Mouse (Mus musculus) erythroid progenitor cell, adult 5-6 weeks (primary cell): Measurements from ENCODE around the gene Kctd21. TPM values are rescaled to one million over a fixed set of nuclear protein-coding genes. Genes with fewer than 3 reads are reported as not detected.

Experiments used
- ATAC-seq: replicated peaks from 2 replicates; pipeline ENCODE4 v1.8.0; 2016; ENCODE audit warnings: moderate number of reproducible peaks, mild to moderate bottlenecking, moderate TSS enrichment, inconsistent platforms; ENCODE audit not compliant: poor library complexity, low FRiP score, severe bottlenecking
- total RNA-seq, 2 experiments: library from RNA; stranded (forward) in 1 of 2; stranded (reverse) in 1 of 2; fragments of 150-400 nt in 1 of 2; fragments of 186-747, 209-891 nt in 1 of 2; gene quantifications; 2 replicates each; pipeline versions ENCODE4 v1.2.3 to v1.2.4; 2015 to 2017; ENCODE audit warnings: low replicate concordance in 2 of 2

Gene Kctd21
- total RNA-seq (2015; ENCODE audit: low replicate concordance) (not detected in 2 replicates), total RNA-seq (2017; ENCODE audit: low replicate concordance) (not detected in 2 replicates)

DNA sequence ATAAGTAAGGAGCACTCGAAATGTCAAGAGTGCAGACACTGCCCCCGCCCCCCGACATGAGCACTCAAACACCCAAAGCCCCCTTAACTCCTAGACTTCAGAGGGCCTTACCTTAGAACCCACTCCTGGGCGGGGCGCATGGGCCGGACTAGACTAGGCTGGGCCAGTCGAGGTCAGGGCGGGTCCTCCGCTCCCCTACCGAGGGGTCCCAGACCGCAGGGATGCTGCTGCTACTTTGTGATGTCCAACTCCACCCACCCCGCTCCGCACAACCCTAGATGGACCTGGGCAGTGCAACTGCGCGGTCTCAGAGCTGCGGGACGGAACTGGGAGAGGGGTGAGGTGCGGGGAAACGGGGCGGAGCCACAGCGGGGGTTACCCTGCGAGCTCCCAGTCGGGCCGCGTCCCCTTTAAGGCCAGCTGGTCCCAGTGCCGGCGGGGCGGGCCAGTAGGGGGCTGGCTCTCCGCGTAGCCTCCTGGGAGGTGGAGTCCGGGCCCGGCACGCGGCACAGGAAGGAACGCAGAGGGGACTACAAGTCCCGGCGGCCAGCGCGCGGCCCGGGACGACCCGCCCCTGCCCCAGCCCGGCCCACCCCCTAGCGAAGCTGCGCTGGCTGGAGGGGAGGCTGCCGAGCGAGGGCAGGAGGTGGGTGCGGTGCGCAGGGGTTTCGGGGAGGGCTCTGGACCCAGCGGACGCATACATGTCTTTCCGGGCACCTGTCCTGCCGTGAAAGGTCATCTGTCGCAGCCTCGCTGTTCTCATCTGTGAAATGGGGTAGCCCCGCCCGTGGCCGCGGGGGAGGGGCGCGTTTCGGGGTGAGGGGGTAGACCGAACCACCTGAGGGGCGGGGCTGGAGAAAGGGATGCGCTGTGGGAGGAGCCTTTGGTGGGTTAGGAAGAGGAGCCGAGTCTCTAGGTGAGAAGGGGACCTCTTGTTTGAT is at the start of gene Kctd21, which contains the start of gene Usp35:
Gene Kctd21, plus strand, starts transcription at position 602 of the 941 bp plus-strand sequence.
Gene Usp35, minus strand, starts transcription at position 295 of the 941 bp plus-strand sequence.
- ATAC-seq: peak; percentile 94

DNA sequence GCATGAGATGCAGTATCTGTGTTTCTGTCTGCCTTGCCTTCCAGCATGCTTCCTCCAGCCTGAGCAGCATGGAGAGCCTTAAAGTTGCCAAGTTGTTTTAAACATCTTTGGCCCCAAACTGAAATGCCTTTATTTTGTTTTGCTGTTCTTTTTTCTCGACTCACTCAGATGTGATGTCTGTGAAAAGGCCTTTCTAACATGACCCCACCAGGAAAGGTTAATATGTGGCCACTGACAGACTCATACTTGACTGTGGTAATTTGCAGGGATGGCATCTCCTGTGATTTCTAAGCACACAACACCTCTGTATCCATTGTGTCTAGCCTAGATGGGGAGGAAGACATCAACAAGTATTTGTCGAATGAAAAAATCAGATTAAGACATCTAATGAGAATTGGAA is 35.1 kb upstream of the Kctd21 start:
- ATAC-seq: no peak

DNA sequence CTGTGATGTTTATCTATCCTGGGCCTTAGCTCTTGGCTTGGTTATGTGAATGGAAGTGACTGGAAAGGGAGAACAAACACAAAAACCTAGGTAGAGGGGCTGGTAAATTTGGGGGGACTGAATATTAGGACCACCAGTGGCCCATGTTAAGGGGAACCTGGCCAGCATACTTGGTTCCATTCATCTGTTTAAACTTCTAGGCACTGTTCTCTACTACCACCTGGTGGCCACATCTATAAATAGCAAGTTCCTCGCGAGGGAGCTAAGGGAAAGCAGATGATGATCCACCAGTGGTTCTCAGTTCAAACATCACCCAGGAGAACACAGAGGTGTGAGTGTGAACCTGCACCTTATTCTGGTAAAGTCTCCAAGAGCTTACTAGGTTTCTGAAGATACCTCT is 34.7 kb upstream of the Kctd21 start:
- ATAC-seq: peak; percentile 75

DNA sequence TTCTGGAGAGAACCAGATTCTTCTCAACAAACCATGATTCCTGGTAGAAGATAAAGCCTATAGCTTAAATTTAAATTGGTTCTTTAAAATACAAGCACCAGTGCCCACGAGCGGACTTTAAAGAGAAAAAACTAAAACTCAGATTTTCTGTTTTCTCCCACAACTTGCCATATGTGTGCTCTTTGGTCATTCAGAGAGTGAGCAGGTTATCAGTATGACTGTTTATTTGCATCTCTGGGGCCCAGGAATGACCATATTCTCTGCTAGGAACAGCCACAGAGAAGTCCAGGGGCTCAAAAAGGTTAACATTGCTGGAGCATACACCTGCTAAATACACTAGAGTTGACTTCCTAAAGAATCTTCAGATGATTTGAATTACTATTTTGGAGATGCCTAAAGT is 33.8 kb upstream of the Kctd21 start:
- ATAC-seq: no peak

DNA sequence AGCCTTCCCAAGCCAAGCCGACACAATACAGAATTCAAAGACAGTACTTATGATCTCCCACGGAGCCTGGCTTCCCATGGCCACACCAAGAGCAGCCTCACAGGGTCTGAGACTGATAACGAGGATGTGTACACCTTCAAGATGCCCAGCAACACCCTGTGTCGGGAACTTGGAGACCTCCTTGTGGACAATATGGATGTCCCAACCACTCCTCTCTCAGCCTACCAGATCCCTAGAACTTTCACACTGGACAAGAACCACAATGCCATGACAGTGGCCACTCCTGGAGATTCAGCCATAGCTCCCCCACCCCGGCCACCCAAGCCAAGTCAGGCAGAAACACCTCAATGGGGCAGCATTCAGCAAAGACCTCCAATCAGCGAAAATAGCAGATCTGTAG is 33.2 kb upstream of the Kctd21 start:
- no peak for ATAC-seq

DNA sequence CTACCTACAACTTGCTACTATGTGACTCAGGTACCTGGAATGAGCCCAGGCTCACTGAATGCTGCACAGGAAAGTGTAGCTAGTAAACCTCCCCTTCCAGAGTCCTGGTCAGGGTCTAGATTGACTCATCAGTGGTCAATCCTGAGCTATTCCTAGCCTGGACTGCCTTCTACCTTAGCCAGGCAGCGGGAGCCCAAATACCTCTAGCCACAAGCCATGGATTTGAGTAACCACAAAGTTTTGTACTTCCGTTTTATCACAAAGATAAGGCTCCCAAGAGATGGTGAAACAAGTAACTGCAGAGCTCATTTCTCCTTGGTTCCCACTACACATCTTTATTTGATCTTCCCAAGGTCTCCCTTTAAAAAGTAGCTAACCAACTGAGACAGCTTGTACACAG is 31.2 kb upstream of the Kctd21 start:
- ATAC-seq: no peak

DNA sequence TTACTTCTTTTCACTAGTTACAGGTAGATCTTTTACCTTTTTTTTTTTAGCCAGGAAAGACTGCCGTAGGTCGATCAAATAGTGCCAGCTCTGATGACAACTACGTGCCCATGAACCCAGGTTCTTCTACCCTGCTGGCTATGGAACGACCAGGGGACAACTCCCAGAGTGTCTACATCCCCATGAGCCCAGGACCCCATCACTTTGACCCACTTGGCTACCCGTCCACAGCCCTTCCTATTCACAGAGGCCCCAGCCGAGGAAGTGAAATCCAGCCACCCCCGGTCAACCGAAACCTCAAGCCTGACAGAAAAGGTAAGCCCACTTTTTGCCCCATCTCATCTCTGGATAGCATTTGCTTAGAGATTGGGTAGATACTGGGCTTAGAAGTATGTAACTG is 30.8 kb upstream of the Kctd21 start:
- no peak for ATAC-seq

DNA sequence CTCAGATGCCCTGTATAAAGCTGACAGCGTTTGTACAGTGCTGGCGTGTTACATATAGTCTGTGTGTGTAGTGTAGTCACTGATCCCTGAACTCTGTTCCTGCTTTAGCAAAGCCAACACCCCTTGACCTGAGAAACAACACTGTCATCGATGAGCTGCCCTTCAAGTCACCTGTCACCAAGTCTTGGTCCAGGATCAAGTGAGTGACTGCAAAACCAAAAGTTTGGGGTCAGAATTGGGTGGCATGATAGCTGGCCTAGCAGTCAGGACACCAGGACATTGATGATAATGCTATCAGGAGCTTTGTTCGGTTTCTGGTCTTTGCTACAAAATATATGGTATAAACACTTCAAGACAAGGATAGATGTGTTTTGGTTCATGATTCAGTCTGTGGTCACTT is 29.9 kb upstream of the Kctd21 start:
- ATAC-seq: no peak

DNA sequence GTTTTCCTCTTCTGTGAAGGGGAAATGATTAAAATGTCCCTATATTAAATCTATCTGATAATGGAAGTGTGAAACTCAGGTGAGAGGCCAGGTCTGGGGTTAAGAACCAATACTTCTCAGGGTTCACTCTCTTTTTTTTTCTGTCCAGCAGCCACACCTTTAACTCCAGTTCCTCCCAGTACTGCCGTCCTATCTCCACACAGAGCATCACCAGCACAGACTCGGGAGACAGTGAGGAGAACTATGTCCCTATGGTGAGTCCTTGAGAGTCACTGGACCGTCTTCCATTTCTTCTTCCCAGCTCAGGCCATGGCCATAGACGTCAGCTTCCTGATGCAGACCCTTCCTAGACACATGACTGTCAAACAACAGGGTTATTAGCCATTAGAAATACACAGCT is 29.3 kb upstream of the Kctd21 start:
- no peak for ATAC-seq

DNA sequence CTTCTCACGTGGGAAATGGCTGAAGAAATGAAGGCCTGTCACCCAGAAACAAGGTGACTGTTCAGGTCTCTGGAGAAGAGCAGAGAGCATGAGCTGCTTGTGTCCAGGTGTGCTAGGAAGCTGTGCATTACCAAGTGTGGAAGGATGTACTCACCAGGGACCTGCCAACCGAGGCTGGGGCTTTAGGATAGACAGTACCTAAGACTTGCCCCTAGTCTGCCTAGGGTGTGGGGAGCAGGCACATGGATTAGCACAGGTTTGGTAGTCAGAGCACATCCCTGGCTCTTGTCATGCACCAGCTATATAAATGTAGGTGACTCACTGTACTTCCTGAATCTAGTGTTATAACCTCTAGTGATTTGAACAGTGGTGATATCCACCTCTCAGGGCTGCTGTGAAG is 28.5 kb upstream of the Kctd21 start:
- ATAC-seq: no peak

DNA sequence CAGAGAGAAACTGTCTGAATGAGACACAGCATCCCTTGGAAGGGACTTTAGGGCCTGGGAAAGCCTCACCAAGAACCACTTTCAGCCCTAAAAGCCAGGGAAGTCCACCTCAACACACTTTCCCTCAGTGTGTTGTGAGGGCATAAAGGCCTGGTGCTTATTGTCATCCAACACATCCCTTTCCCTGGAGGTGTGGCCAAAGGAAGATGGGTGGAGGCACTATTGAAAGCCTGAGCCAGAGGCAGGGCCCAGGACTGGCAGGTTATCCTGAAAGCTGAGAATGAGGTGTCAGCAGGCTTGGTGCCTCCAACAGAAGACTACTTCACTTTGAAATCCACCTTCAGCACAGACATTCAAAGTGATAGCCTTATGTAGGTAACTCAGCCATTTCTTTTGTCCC is 27.7 kb upstream of the Kctd21 start:
- no peak for ATAC-seq

DNA sequence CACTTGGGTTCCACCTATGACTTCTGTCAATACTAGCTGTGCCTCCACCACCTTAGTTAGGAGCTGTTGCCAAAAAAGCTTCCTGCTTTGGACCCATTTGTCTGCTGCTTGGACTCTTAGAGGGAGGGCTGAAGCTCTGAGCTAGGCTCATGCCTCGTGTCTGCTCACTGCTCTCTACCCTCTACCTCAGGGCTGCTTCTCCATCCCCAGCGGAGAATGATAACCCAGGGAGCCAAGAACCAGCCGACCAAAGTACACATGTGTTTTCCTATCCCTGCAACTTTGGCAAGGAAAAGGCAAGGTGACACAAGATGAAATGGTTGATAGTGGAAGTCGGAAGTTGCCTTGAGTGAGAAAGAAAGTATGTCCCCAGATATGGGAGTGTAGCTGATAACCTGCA is 26.9 kb upstream of the Kctd21 start:
- ATAC-seq: no peak

DNA sequence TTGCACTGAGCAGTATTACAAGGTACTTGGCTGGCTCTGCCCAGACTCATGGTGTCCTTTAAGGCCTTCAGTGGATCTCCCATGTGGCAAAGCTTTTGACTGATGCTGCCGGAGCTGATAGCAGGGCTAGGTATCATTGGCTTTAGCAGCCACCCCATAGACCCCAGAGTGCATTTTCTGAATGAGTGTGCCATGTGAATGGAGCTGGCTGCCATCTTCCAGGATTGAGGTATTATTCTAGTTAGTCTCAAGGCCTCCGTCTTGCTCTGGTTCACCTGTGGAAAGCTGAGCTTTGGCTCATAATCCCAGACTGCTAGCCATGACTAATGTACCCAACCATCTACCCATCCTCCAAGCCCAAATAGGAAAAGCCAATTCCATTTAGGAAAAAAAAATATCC is 25.3 kb upstream of the Kctd21 start:
- ATAC-seq: no peak

DNA sequence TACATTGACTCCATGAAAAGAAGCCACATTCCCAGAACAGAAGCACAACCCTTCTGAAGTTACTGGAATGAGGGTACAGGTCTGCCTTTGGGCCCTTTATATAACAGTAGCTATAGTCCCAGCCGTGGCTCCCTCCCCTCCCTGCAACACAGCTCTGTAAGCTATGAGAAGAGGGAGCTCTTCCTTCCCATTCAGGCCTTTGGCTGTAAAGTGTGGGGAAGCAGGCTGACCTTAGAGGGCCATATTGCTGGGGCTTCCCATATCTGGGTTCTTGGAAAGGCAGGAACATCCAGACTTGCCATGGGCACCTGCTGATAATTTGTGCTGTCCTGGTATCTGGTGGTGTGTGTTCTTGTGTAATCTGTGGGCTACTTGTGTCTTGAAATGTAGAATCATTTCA is 24.6 kb upstream of the Kctd21 start:
- no peak for ATAC-seq

DNA sequence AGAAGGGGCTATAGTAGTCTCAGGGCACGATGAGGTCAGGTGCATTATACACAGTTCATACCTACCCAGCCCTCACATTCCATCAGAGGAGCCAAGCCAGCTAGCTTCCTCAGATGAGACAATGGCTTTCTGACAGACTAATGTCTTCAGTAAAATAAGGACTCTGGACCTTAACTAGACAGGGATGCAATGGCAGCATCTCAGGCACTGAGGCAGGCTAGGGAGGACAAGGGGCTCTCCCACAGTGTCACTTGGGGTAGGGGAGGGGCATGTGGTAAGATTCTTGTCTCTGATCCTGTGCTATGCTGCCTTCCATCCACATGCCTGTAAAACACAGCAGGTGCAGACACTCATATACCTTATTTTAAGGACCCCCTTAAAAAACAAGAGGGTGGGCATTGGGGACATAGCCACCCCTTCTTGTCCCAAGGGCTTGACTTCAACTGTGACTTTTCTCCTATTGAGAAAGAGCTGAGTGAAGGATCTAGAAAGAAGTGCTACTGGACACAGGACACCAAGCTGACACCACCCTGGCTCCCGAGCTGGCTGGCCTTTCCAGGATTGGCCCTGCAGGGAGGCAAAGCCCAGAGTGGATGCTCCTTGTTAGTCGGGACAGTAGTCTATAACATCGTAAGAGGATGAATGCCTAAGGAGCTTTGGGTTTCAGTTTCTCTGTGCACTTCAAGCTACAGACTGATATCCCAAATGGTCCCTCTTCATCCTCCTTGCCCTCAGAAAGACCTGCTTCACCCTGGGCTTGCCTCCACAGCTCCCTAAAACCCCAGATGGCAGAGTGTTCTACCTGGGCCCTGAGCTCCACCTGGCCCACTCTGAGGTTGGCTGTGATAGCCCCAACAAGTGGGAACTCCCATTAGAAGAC is 22.4 kb upstream of the Kctd21 start:
- ATAC-seq: no peak

DNA sequence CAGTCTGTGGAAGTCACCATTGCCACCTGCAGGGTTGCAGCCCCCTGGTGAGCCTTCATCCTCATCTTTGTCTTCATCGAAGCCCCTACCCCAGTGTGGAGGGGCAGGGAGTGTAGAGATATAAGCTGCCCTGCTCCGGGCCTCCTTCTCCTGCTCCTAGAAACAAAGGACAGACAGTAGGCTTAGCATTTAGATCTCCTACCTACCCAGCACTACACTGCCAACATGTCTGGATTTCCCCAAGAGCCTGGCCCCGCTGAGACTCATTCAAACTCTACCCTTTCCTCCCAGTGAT is 21.8 kb upstream of the Kctd21 start:
- no peak for ATAC-seq

DNA sequence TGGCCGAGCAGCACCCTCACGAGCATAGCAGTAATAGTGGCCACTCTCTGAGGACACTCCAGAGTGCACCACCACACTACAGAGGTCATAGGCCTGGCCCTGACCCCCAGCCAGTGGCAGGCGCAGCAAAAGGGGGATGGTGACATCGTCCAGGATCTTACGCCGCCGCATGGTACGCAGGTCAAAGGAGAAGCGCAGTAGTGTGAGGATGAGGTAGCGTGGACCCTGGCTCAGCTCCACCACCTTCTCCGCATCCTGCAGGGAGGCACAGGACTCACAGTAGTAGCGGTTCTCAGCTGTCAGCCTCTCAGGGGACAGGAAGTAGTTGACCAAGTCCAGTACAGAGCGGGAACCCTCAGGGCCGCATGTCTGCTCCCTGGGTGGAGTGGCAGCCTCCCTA is 20.5 kb upstream of the Kctd21 start:
- no peak for ATAC-seq

DNA sequence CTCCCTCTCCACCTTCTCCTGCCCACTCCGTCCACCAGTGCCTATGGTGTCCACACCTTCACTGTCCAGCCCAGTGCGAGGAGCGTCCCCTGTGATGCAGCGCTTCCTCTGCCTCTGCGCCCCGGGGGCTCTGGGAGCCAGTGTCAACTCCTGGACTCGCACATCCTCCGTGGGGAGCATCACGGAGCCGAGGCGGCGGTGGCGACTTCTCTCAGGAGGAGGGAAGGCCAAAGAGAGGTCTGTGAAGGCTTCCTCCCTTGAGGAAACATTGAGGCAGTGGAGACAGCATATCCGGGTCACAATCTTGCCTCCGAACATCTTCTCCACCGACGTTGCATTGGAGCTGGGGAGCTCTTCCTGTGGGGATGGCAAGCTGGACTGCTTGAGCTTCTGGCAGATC is 19.9 kb upstream of the Kctd21 start:
- no peak for ATAC-seq

DNA sequence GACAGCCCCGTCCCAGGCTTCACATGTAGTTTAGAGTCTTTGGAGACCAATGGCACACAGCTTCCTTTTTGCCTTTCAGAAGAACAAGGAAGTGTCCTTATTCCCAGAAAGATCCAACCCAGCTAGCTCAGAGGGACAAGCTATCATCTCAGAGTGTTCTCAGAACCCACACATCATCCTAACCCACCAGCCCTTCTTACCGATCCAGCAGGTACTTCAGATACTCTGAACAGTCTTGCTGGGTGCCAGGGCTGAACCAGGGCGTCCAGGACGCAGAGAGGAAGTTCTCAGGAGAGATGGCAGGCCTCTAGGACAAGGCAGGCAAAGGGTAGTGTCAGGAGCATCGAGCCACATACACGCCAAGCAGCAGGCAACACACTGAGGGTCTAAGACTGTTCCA is 19.3 kb upstream of the Kctd21 start:
- ATAC-seq: no peak

DNA sequence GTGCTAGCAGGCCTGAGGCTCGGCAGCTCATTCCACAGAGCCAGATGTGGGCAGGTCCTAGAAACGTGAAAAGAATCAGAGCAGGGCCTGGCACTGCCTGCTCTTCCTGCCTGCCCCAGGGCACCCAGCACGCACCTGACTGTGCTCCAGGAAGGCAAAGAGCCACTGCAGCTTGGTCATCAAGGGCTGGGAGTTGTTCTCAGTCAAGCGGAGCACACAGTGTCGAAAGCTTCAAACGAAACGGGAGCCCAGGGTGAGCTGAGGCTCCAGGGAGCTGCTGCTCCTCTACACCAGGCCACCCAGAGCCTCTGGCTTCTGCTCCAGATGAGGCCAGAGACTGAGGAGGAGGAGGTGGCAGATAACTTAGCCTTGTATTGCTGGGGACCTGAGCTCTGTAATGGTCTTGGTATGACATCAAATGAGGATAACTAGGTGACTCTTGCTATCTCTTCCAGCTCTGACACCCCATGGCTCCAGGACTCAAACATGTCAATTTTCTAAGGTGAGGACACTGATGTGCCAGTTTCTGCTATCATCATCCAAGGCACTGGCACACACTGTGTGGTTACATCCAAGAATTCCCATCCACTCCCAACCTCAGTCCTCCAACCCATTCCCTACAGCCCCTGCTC is 18.6 kb upstream of the Kctd21 start:
- no peak for ATAC-seq
